In genomic region chr11:105137255-105137654, GRCm38 (mm10) we compare ENCODE assay signal across 25 mouse cellular contexts. TPM values are rescaled to one million over a fixed set of nuclear protein-coding genes. Genes with fewer than 3 reads are reported as not detected.
"Had no signal": no experiment of that assay in that cellular context is flagged by ENCODE, and none has a peak within 500 bp of the region (broad histone marks: within the 10 kb centered on the region; RNA-seq: fewer than 3 reads in every experiment).

No protein-coding gene starts in this region.

RNA-seq across cellular contexts. Expression of gene Gm10842, which starts 9.4 kb away (rescaled TPM):
- polyA plus RNA-seq: limb, embryonic 10.5 days; limb, embryonic 11.5 days; limb, embryonic 12.5 days; limb, embryonic 13.5 days; limb, embryonic 14.5 days; limb, embryonic 15.5 days; liver, adult 2 months; lung, adult 2 months; lung, embryonic 14.5 days; lung, embryonic 15.5 days; lung, embryonic 16.5 days; lung, postnatal 0 days; macrophage; midbrain, embryonic 10.5 days; midbrain, embryonic 11.5 days; midbrain, embryonic 12.5 days; midbrain, embryonic 13.5 days; midbrain, embryonic 14.5 days; midbrain, embryonic 15.5 days; midbrain, embryonic 16.5 days; midbrain, postnatal 0 days; myocyte; neural tube, embryonic 11.5 days; neural tube, embryonic 12.5 days; neural tube, embryonic 13.5 days had no signal
